Mouse (Mus musculus) lung, adult 2 months (tissue): ENCODE measurements around the gene Nedd4. TPM values are rescaled to one million over a fixed set of nuclear protein-coding genes. Genes with fewer than 3 reads are reported as not detected.

Source experiments
- DNase-seq: peaks from one replicate; pipeline ENCODE4 v3.0.0; 2022
- H3K4me1 ChIP-seq: fragments of 200-500 bp; 2 replicates; pipeline ENCODE4 v1.6.1; 2011; ENCODE audit warnings: low read length; ENCODE audit not compliant: control insufficient read depth, insufficient read depth
- H3K4me3 ChIP-seq: fragments of 200-500 bp; replicated peaks from 2 replicates; pipeline ENCODE3; 2011; ENCODE audit warnings: low read depth, mild to moderate bottlenecking, control low read depth, low read length; ENCODE audit errors: extremely low read depth
- CTCF ChIP-seq: fragments of 200-500 bp; IDR thresholded peaks from 2 replicates; pipeline ENCODE4 v1.5.1; 2011; ENCODE audit warnings: mild to moderate bottlenecking, low read length, control low read depth; ENCODE audit not compliant: insufficient read depth
- POLR2A ChIP-seq: fragments of 200-500 bp; IDR thresholded peaks from 2 replicates; pipeline ENCODE4 v1.6.1; 2011; ENCODE audit warnings: low read depth, mild to moderate bottlenecking, control low read depth, low read length, borderline replicate concordance; ENCODE audit errors: extremely low read depth
- WGBS: fragments of 180-500 bp; shearing (Covaris S2); methylation state at CpG from one replicate; pipeline ENCODE4 v1.1.7; 2018; 5-methylcytosine and 5-hydroxymethylcytosine counted together
- polyA plus RNA-seq: library from polyadenylated mRNA; depleted of rRNA; stranded (reverse); fragments of >200 nt; gene quantifications from 2 replicates; pipeline ENCODE4 v1.2.3, GENCODE M21; 2012

The Nedd4 gene
- polyA plus RNA-seq, 1 experiment = 165 TPM

GRCm38 (mm10) chr9:72674957-72675744 lies 13.0 kb downstream of the Nedd4 start:
- H3K4me3 ChIP-seq = no peak overlapping the region
- no peak for DNase-seq
- 84% methylated on average over 6 of the region's 6 CpGs for WGBS
- H3K4me1 ChIP-seq = peaks cover 3% of the 10 kb centered on the region
- TF ChIP-seq POLR2A (no peak), CTCF (no peak)

- 68% methylated on average over 3 of the region's 3 CpGs for WGBS
- no peak for DNase-seq
- H3K4me1 ChIP-seq = peaks cover 3% of the 10 kb centered on the region
- TF ChIP-seq CTCF (no peak), POLR2A (no peak)
- H3K4me3 ChIP-seq = no peak overlapping the region
Measured at GRCm38 (mm10) chr9:72675745-72676200, 13.6 kb downstream of the Nedd4 start.

- no peak for DNase-seq
- H3K4me3 ChIP-seq = no peak overlapping the region
- H3K4me1 ChIP-seq = peaks cover 3% of the 10 kb centered on the region
- TF ChIP-seq CTCF = no peak
- no peak for TF ChIP-seq POLR2A
- WGBS = 85% methylated on average over 5 of the region's 5 CpGs
Measured at GRCm38 (mm10) chr9:72677659-72678058, 15.5 kb downstream of the Nedd4 start.

- no peak for DNase-seq
- Histone ChIP-seq H3K4me1 (peaks cover 3% of the 10 kb centered on the region), H3K4me3 (no peak overlapping the region)
- 40% methylated on average over 4 of the region's 4 CpGs for WGBS
- TF ChIP-seq CTCF (no peak), POLR2A (no peak)
Measured at GRCm38 (mm10) chr9:72678771-72679170, 16.6 kb downstream of the Nedd4 start.

- no peak for DNase-seq
- Histone ChIP-seq H3K4me1 (peaks cover 6% of the 10 kb centered on the region), H3K4me3 (no peak overlapping the region)
- TF ChIP-seq POLR2A = no peak
- TF ChIP-seq CTCF = no peak
- 51% methylated on average over 8 of the region's 8 CpGs for WGBS
Measured at GRCm38 (mm10) chr9:72681652-72682228, 19.6 kb downstream of the Nedd4 start.

- DNase-seq = no peak
- TF ChIP-seq CTCF (no peak), POLR2A (no peak)
- Histone ChIP-seq H3K4me3 (no peak overlapping the region), H3K4me1 (peaks cover 6% of the 10 kb centered on the region)
- 80% methylated on average over 1 of the region's 1 CpGs for WGBS
Measured at GRCm38 (mm10) chr9:72683268-72683667, 21.1 kb downstream of the Nedd4 start.

GRCm38 (mm10) chr9:72685231-72685630 lies 23.1 kb downstream of the Nedd4 start:
- no peak for DNase-seq
- TF ChIP-seq POLR2A = no peak
- no peak for TF ChIP-seq CTCF
- 62% methylated on average over 4 of the region's 4 CpGs for WGBS
- Histone ChIP-seq H3K4me3 (no peak overlapping the region), H3K4me1 (peaks cover 6% of the 10 kb centered on the region; the same call in 1 of the 2 replicates)

- TF ChIP-seq POLR2A (no peak), CTCF (no peak)
- no peak for DNase-seq
- no peak overlapping the region for H3K4me3 ChIP-seq
- peaks cover 6% of the 10 kb centered on the region; the same call in 1 of the 2 replicates for H3K4me1 ChIP-seq
- 66% methylated on average over 4 of the region's 4 CpGs for WGBS
Measured at GRCm38 (mm10) chr9:72686506-72686905, 24.4 kb downstream of the Nedd4 start.

- DNase-seq = no peak
- WGBS = 48% methylated on average over 5 of the region's 5 CpGs
- TF ChIP-seq CTCF = no peak
- no peak for TF ChIP-seq POLR2A
- Histone ChIP-seq H3K4me1 (peaks cover 27% of the 10 kb centered on the region), H3K4me3 (no peak overlapping the region)
Measured at GRCm38 (mm10) chr9:72689522-72689921, 27.4 kb downstream of the Nedd4 start.

- Histone ChIP-seq H3K4me1 (peaks cover 26% of the 10 kb centered on the region), H3K4me3 (no peak overlapping the region)
- WGBS = 39% methylated on average over 1 of the region's 1 CpGs
- TF ChIP-seq CTCF (no peak), POLR2A (no peak)
- DNase-seq = no peak
Measured at GRCm38 (mm10) chr9:72690811-72691210, 28.7 kb downstream of the Nedd4 start.
